Mouse (Mus musculus): Measurements from ENCODE around the gene Grm1. TPM values are rescaled to one million over a fixed set of nuclear protein-coding genes. Genes with fewer than 3 reads are reported as not detected.

Gene Grm1
- total RNA-seq, 2 experiments from 2014 or later: 34.3 to 38.9 TPM

DNA sequence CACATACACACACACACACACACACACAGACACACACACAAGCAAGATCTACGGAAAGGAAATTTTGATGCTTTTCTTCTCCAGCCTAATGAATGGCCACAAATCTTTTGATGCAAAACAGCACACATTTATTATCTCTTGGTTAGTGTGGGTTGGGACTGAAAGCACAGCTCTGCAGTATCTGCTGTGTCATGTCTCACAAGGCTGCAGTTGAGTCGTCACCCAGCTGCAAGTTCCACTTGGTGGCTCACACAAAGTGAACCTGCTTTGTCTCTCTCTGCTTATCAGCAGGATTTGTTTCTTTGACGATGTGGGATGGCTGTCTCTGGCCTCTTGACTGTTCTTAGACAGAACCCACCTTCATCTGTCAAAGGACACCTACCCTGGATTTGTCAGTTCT is 68.5 kb downstream of the Grm1 start:
- no peak for DNase-seq (ENCODE audit: low spot score in 2 of 2)

DNA sequence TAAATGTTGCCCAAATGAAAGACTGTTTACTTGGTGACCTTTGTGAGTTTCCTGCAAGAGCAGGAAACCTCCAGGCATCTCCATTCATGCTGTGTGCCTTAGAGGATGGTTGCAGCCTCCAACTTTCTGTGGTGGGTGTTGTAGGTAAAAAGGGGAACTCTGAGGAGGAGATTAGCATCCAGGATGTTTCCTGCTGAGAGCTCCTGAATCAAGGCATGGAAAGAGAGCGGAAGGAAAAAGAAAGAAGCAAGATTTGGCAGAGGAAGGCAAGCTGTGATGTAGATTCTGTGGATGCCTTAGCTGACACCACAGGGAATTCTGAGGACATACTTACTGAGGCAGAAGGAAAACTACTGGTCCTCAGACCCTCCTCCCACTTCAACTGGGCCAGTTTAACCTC is 85.4 kb downstream of the Grm1 start:
- intact Hi-C loops (cut with DNase I): no loop called here
- no peak for DNase-seq (ENCODE audit: low spot score in 2 of 2)

More for the DNA sequence above, 68.5 kb downstream of the Grm1 start:
- intact Hi-C loops (cut with DNase I): no loop called here

DNA sequence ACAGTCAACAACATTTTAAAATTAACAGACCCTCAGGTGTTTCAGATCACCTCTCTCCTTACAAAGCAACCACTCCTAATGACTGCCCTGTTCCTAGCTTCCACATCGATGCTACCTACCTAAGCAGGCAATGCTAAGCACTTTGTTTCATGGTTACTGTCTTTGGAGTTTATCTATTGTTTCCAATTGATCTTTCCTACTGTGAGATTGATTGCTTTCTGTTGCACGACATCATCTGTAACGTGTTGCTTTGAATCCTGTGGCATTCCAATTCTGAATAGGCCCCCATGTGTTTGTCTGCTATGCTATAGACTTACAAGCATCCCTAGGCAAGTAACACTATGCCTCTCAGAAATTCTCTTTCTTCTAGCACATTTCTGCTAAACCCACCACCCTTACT is 90.4 kb downstream of the Grm1 start:
- no peak for DNase-seq (ENCODE audit: low spot score in 2 of 2)
- intact Hi-C loops (cut with DNase I): no loop called here

DNA sequence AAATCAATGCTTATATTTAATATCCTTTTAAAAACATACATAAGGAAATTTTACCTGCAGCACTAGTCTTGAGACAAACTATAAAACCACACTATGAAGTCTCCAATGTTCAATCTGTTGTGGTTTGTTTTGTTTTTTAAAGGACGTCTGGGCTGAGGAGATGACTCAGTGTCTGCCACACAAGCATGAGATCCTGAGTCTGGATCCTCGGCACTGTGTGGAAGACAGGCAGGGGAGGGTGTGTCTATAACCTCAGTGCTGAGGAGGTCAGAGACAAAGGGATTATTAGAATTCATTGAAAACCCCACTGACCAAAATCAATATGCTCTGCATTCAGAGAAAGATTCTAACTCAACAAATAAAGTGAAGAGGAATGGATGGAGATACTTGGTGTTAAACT is 110.8 kb downstream of the Grm1 start:
- no peak for DNase-seq (ENCODE audit: low spot score in 2 of 2)
- intact Hi-C loops (cut with DNase I): no loop called here

DNA sequence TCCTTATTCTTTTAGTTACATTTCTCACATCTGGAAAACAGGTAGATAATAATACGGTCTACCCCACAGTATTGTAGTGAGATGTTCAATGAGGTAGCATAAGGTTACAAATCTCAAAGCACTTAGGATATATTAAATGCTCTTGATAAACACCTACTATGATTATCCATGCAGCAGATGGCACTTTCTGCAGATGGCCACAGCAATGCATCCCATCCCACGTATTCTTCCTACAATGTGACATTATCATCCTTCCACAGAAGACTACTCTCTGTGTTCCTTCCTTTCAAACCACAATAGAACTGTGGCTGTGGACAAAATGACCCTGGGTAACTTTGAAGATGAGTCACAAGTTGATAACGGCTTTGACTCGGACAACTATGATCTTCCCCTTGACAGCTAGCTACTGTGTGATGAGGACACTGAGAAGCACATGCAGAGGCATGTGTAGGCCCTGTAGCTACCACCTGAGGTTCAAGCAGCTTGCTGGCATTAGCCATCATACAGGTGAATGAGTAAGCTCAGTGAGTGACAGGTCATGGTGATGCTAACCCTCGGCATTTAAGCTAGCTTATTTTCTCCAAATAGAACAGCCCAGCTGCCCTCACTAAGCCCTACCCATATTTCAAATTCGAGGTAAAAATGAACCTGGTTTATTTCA is 117.5 kb downstream of the Grm1 start:
- intact Hi-C loops (cut with DNase I): no loop called here
- DNase-seq (ENCODE audit: low spot score in 2 of 2): no peak

DNA sequence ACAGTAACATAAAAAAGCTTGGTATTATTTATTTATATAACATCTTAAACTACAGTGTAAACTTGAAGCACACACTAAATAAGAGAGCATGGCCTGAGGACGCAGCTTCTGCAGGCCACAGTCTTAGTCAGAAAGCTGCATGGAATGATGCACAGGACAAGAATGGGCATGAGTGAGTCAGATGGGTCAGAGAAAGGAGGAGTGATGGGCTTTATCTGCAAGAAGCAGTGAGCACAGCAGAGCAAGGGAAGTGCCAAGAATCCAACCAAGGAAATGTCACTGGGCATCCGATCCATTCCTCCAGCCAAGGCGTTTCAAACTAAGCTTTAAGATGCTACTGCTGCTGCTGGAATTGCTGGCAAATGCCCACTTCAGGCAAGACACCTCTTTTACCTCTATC is 131.6 kb downstream of the Grm1 start:
- DNase-seq (ENCODE audit: low spot score in 2 of 2): no peak
- intact Hi-C loops (cut with DNase I): no loop called here

DNA sequence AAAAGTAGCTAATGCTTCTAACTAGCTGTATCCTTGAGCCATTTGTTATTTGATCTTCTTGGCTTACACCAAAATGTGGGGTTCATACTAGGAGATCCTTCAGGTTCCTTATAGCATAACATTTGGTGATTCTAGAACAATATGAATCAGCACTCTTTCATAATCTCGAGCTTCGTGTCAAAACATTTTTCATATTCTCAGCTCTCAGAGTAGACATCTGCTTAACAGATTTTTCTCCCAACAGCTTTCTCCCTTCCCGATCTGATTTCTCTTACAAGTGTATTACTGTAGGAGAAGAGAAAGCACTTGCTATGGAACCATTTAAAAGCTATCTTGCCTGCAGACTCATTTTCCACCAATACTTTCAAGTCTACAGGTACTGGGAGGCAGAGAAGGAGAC is 133.0 kb downstream of the Grm1 start:
- DNase-seq (ENCODE audit: low spot score in 2 of 2): peak in 1 of 2 experiments; percentile 74
- intact Hi-C loops (cut with DNase I): no loop called here

DNA sequence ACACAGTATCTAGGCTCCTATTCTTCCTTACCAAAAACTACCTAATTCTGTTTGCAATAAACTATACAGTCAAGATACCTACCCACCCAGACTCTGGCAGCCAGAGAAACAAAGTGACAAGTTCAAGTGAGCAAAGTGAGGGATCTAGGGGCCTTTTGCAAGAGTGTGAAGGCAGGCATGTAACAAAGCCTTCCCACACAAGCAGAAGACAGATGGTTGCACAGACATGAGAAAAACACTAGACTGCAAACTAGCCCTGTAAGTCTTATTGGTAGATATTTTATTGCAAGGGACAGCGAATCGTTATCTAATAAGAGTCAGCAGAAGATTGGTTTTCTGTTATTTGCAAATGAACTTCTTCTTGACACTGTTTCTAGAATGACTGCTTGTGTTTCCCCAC is 134.6 kb downstream of the Grm1 start:
- no peak for DNase-seq (ENCODE audit: low spot score in 2 of 2)
- intact Hi-C loops (cut with DNase I): no loop called here

DNA sequence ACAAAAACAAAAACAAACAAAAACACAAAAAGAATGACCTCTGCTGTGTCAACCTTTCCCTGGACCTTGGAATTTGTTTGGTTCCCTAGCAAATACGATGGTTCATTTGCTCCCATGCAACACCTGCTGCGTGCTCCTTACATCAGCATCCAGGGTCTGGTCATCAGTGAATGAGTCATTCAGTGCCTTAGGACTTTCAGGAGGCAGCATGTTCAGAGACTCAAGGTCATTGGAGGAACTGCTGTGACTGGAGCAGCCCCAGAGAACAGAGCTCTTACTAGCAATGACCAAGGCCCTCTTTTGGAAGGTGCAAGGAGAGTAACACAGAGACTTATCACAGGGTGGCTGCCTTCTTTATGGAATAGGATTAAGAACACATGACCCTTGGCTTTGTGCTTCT is 138.2 kb downstream of the Grm1 start:
- intact Hi-C loops (cut with DNase I): no loop called here
- DNase-seq (ENCODE audit: low spot score in 2 of 2): no peak

DNA sequence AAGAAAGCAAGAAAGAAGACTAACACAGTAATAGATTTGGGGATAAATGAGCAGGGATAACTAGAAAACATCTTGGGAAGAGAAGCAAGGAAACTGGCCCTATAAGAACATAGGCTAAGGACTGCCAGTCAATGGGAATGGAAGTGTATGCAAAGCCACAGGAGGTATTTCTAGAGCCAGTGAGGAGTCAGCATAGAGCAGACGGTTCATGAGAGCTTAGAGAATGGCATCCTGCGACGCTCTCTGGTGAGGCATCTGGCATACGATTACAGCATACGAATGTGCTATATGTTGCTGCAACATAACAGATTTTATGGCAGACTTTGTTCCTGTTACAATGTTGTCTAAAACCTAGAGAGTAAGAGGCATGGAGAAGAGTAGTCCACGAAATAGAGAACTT is 139.9 kb downstream of the Grm1 start:
- intact Hi-C loops (cut with DNase I): no loop called here
- peak in 1 of 2 experiments; percentile 30 for DNase-seq (ENCODE audit: low spot score in 2 of 2)

DNA sequence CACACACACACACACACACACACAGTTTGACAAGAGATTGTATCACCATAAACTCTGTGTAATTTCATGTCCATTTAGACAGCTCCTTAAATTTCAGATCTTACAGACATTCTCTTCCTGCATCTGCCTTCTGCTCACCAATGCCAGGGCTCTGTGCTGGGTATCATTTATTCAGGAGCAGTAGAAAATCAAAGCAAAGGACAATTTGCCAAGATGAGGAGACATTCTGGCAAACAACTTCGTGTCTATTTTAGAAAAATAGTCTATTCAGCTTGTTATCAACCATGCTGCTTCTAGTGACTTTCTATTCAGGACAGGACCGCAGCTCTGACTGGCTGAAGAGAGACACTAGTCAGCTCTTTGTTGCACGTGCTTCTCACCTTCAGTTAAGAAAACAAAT is 146.3 kb downstream of the Grm1 start:
- DNase-seq (ENCODE audit: low spot score in 2 of 2): no peak
- intact Hi-C loops (cut with DNase I): no loop called here

DNA sequence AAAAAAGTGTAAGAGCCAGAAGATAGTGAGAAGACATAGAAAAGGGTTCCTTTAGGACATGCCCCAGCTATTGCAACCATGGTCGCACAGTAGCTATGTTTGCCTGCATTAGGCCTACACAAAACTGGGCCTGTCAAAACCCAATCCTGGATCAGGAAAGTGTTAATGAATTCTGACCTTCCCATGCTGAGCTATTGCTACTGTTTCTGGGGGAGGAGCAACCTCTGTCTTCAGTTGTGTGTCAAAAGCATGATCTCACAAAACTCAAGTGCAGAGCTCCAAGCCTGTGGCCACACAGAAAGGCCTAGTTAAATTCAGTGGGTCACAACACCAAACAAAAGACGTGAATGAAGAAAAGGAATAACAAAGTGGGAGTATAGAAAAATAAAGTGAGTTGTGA is 152.5 kb downstream of the Grm1 start:
- intact Hi-C loops (cut with DNase I): no loop called here
- DNase-seq (ENCODE audit: low spot score in 2 of 2): no peak

DNA sequence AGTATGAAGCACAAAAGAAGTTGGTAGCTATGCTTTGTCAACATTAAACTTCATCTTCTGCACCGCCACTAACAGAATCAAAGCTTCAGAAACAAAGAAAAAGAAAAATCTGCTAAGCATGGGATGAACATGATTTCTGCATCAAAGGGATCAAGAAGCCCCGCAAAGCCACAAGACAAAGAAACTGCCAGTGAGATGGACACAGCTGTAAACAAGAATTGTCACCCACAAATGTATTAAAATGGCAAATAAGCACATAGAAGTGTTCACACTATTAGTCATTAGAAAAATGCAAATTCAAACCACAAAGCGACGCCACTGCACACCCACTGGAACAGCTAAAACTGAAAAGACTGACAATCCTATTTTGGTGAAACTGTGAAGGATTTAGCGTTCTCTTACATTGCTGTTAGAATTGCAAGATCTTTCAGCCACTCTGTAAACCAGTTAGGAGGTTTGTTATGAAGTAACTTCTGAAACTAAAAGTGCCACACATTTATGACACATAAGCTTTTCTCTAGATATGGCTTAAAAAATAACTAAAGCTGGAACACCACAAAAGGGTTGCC is 153.3 kb downstream of the Grm1 start:
- intact Hi-C loops (cut with DNase I): no loop called here
- peak in 1 of 2 experiments; percentile 20 for DNase-seq (ENCODE audit: low spot score in 2 of 2)

DNA sequence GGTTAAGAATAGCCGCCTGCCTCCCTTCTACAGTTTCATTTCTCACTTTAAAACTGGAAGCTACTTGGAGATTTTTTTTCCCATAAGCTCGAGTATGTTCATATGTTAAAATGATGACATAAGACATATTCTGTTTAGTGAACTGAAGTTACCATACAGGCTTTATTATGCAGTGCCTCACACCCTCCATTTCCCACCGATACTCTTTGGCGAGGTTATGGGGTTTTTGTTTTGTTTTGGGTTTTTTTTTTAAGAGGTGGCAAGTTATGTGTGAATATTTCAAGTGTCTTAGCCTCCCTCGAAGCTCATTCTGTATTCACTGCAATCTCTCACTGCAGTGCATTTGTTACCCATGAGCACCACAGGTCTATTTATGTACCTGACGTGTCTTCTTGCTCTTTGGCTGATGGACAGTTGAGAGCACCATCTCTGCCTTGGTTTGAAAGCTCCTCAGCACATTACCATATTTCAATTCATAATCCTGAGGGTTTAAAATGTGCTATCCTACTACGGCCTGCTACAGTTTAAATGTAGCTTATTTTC is 164.2 kb downstream of the Grm1 start:
- DNase-seq (ENCODE audit: low spot score in 2 of 2): peak in 1 of 2 experiments; percentile 50
- intact Hi-C loops (cut with DNase I): no loop called here

DNA sequence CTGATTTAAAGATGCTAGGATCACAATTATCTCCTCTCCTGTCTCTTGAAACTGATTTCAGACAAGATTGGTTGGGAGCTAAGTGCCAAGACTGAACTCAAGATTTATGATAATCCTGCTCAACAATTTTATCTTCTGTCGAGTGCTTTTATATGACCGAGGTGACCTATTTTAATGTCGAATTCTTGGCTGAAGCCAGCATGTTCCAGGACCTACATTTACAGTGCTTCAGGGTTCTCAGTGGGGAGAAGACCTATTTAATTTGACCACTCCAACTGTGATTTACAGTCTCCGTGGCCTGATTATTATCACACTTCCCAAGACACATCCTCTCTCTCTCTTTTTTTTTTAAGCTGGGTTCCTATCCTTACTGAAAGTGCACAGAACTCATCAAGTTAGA is 168.5 kb downstream of the Grm1 start:
- no peak for DNase-seq (ENCODE audit: low spot score in 2 of 2)
- intact Hi-C loops (cut with DNase I): no loop called here

DNA sequence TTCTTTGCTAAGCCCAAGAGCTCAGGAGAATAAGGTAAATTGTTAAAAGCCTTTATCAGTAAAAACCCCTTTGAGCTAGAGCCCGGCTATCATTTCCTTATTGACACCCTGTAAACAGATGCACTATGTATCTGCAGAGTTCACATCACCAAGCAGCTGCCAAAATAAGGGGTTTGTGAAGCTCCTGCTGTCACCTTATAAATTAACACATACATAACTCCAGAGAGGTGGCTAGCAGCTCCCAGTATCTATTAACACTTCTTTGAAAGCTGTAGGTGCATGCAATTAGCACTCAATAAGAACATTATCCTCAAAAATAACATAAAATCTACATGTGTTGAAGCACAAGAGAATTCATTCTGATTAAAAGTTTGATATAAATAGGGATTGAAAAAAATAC is 191.9 kb downstream of the Grm1 start:
- DNase-seq (ENCODE audit: low spot score in 2 of 2): no peak
- intact Hi-C loops (cut with DNase I): no loop called here

DNA sequence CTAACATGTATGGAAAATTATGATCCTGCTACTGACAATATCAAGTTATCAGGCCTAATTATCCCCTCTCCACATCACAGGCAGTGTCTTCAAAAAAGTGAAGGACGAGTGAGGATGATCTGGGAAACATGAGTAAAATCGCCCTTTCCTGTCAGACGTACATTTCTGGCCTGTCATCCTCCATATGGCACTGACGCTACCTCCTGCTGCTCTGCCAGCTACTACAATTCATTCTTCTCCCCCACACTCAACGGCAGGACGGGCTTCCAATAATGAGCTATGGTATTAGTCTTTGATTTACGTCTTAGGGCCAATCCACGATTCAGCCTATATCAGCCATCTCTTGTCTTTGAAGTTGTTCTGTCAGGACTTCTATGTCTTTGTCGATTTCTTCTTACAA is 193.6 kb downstream of the Grm1 start:
- intact Hi-C loops (cut with DNase I): no loop called here
- no peak for DNase-seq (ENCODE audit: low spot score in 2 of 2)

DNA sequence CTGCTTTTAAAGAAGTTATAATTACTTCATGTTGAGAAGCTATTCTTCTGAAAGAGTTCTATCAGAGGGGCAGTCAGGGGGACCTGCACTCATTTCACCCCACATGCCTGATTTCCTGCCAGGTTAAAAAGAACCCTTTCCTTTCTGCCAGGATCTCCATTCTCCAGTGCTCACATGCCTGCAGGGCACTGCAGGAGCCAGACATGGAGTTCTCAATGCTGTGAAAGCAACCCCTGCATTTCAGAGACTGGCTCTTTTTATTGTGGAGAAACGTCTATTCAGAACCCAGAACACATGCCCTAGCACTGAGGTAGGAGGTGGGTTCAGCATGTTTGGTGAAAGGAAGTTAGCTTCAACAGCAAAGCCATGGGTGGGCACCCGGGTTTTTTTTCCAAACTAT is 197.2 kb downstream of the Grm1 start:
- DNase-seq (ENCODE audit: low spot score in 2 of 2): no peak
- intact Hi-C loops (cut with DNase I): no loop called here

DNA sequence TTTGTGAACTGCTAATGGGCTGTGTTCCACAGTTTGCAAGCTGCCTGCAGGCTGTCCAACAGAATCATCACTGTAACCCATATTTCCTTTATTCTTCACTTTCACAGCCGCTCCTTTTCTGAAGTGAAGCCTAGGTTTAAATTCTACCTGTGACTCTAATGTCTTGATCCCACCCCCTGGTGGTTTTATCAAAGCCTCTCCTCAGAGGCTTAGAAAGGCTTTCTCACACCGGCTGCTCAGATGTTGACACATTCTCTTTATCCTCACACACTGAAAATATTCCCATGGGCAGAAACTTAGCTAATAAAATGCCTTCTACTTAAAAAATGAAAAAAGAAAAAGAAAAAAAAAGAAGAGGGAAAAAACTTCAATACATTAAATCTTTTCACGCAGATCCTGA is 210.0 kb downstream of the Grm1 start:
- intact Hi-C loops (cut with DNase I): no loop called here
- no peak for DNase-seq (ENCODE audit: low spot score in 2 of 2)

DNA sequence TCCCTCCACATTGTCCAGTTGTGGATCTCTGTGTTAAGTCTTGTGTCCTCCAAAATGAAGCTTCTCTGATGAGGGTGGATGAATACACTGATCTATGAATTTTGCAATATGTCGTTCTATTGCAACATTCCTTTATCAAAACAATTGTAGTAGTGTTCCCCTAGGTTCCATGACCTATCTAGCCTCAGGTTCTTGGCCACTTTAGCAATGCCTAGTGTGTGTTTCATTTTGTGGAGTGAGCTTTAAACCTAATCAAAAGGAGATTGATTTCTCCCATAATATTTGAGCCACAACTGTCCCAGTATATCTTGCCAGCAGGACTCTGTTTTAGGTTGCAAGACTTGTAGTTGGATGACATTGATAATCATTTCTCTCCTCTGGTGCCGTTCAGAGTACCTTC is 211.9 kb downstream of the Grm1 start:
- intact Hi-C loops (cut with DNase I): no loop called here
- DNase-seq (ENCODE audit: low spot score in 2 of 2): no peak

DNA sequence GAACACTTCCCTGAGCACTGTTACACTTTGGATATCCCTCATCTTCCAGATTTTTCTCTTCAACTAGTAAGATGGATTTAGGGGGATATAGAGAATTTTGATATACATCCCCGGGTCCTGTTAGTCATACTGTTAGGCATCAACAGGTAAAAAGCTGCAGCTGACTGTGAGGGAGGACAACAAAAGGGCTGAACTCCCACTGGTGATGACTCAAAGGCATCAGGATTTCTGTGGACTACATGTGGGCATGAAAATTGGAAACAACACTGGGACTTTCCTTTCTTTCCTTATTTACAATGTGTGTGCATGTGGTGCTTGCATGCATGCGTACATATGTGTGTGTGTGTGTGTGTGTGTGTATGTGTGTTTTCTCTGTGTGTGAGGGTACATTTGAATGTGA is 215.9 kb downstream of the Grm1 start:
- DNase-seq (ENCODE audit: low spot score in 2 of 2): no peak
- intact Hi-C loops (cut with DNase I): no loop called here

DNA sequence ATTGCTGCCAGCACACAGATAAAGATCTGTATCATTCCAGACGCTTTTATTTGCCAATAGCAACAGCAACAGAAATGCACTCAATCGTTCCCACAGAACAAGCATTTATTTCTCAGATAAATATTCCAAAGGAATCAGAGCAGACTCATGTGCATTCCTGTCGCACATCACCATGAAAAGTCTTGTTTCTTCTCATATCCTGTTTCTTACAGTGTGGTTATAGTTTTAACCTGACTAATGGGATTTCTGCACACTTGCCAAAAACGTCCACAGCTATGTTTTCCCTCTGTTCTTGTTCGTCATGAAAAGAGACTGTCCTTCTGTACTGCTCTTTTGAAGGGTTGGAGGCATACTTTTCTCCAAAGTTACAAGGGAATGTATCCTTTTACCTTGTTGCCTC is 217.4 kb downstream of the Grm1 start:
- intact Hi-C loops (cut with DNase I): no loop called here
- DNase-seq (ENCODE audit: low spot score in 2 of 2): no peak

Data from left cerebral cortex, postnatal 14 days (tissue).